Mouse (Mus musculus) ovary, postnatal 36 days (tissue): Measurements from ENCODE around the gene Tas2r135.
A peak's percentile ranks its signal among the peaks of the same experiment; 100 is the strongest.

Experiments used
- DNase-seq: peaks from one replicate; pipeline ENCODE4 v3.0.0; 2022; ENCODE audit warnings: low spot score, mixed read lengths

The Tas2r135 gene

DNA sequence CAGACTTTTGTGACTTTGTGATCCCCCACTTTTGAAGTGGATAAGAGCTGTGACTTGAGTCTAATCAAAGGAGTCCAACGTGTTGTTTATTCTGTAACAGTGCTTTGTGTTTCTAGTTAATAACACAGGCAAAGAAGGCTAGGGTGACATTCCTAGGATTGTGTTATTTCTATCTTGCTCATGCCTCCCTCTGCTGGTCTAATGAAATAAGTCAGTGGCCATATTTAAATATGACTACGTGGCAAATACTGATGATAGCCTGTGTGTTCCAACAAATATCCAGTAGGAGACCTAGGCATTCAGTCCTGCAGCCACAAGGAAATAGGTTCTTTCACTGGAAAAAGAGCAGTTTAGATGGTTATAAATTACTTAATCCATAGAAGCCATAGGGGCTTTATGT lies 28.3 kb downstream of the Tas2r135 start:
- no peak for DNase-seq

DNA sequence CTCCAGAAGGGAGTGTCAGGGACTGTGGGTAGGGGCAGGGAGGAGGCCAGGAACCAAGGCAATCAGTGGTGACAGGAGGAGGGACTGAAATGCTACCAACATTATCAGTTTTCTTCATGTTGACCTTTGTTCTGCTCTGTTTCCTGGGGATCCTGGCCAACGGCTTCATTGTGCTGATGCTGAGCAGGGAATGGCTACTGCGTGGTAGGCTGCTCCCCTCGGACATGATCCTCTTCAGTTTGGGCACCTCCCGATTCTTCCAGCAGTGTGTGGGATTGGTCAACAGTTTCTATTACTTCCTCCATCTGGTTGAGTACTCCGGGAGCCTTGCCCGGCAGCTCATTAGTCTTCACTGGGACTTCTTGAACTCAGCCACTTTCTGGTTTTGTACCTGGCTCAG lies 29.2 kb downstream of the Tas2r135 start, which contains the start of gene Tas2r126:
Tas2r126 (plus strand) TSS at position 90 of the 400 bp plus-strand sequence.
- DNase-seq: peak; percentile 5

DNA sequence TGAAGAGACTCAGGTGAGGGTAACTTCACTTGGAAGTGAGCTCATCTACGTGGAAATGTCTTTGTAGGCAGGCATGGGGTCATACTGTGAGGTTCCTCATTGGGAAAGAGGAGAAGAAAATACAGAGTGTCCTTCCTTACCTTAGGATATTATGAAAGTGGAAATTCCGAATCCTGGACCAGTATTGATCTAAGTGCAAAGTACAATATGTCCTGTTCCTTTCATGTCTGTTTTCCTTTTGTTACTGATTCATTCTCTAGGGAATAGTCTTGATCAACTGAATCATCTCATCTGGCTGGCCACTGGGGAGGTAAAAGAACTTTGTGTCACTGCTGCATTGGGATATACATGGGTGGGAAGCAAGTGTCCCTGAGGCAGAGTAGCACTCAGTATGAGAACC lies 30.3 kb downstream of the Tas2r135 start:
- DNase-seq: no peak

DNA sequence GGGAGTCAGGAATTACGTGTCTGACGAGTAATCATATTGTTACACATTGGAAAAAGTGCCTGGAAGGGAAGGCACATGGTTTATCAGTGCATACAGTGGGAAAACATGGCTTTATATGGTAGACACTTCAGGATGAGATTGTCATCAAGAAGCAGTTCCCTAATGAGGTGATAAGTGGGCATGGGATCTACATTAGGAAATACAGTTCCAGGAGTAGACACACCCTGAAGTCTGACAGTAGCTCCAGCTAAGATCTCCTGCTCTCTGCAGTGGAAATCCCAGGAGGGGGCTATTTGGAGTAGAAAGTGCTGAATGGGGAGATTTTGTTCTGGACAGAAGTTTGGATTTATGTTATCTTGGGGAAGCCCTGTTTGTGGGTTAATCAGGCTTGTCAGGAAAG lies 36.2 kb downstream of the Tas2r135 start:
- no peak for DNase-seq

DNA sequence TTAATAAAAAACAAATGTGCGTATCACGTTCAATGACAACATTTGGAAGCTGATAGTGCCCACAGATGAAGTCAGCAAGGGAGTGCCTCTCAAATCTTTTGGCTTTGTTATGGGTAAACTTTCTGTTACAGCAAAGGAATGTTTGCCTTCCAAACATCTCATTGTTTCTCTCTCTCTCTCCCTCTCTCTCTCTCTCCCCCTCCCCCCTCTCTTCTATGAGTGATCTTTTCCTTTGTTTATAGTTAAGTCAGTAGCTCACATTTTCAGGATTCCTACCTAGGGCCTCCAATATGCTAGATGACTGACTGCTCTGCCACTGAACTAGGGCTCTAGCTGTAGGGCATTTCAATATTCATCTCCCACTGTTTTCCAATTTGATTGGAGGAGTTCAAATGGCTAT lies 39.3 kb downstream of the Tas2r135 start:
- no peak for DNase-seq

DNA sequence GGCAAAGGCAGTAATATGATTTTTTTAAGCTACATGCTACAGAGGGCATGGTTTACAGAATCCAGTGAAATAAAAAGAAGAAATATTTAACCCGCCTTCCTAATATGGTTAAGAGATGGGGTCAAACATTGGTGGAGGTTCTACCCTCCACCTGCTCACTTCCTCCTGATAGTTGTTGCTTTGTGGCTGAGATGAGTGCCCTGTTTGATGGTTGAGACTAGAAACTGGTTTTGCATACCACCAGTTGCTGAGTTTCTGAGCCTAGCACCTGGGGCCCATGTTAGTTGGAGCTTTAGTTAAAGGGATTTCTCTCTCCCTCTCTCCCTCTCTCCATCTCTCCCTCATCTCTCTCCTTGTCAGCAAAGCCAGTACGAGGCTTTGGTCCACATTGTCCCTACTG lies 42.1 kb downstream of the Tas2r135 start:
- DNase-seq: no peak
